Mouse (Mus musculus): Measurements from ENCODE around the gene Psmb4. TPM values are rescaled to one million over a fixed set of nuclear protein-coding genes. Genes with fewer than 3 reads are reported as not detected.
"Not testable (repeated sequence)": the region's sequence is repeated elsewhere in the genome, so short reads cannot be mapped to it uniquely, and the experiment has no call there.

Psmb4 gene
- total RNA-seq (2015) (344 and 379 TPM in 2 replicates), total RNA-seq (2017) (179 and 223 TPM in 2 replicates)

DNA sequence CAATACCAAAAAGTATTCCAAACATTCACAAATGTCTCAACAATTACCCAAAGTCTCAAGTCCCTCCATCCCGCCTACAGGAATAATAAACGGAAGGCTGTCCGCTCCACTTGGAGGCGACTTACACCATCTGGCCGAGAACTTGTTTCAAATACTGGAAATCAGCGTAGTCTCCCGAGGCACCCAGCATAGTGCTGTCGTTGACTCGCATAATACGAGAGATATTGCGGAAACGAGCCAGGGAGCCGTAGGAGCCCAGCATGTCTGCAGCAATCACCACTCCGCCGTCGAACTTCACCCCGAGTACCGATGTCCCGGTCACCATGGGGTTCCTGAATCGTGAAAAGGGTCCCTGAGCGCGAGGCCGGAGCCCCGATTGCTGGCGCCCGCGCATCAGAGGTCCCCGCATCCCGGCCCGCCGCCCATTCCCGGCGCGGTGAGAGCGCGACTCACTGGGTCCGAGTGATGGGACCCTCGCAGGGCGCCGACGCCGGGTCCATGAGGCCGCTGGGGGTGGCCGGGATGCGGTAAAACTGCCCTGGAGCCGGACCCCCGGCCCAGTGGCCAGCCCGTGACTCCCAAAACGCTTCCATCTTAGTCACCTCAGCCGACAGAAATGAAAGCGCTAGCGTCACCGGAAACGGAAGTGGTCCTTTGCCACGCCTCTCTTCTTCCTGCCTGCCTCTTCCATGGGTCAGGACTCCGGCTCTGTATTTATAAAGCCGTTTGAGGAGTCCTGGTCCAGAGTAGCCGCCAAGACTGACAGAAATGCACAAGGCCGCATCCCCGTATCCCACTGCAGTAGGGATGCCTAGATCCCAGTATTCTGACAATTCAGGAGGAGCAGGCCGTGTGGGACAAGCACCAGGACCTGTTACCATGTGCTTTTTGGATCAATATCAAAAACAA is at the start of gene Psmb4:
Psmb4 (minus strand) TSS at position 646 of the 909 bp plus-strand sequence.
- peak; percentile 96 for ATAC-seq (ENCODE audit: poor library complexity, severe bottlenecking)

DNA sequence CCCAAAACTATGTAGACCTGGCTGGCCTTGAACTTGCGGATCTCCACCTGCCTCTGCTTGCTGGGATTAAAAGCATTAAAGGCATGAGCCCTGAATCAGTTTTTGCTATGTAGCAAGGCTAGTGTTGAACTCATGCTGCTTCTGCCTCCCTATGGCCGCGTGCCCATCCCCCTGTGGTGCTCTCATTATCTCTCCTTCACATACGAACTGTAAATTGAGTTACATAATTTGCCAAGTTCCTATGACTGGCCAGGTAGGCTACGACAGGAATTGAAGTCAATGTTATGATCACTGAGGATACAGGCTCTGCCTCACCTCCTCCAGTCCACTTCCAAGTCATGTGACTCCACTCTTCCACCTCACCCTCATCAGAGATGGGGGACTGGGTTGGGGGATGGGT is 49.4 kb upstream of the Psmb4 start:
- not testable (repeated sequence) for ATAC-seq (ENCODE audit: poor library complexity, severe bottlenecking)

DNA sequence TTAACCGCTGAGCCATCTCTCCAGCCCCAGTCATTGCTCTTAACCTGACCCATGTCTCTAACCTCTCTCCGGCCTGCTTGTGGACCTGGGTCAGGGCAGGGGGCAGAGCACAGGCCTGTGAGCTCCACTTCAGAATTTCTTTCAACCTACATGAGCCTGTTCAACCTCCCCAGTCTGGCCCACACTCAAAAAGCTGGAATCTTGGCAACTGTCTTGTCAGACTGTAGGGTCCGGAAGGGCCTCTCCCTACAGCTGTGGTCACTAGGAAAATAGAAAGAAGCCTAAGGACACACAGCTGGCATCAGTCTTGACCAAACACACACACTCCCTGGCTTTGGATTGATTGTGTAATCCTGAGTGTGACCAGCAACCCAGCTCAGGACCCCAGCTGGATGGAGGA is 48.6 kb upstream of the Psmb4 start:
- not testable (repeated sequence) for ATAC-seq (ENCODE audit: poor library complexity, severe bottlenecking)

DNA sequence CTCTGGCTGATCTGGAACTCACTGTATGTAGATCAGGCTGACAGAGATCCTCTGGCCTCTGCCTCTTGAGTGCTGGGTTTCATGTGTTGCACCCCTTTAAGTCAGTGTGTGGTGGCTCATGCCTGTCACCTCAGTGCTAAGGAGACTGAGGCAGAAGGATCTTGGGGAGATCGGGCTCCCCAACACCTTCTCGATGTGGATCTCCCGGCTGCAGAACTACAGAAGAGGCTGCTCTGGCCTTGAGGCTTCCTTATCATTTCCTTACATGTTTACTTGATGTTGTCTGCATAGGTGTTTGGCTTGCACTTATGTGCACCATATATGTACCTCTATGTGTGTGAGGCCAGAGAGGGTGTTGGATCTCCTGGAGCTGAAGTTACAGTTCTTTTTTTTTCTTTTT is 47.8 kb upstream of the Psmb4 start:
- not testable (repeated sequence) for ATAC-seq (ENCODE audit: poor library complexity, severe bottlenecking)

DNA sequence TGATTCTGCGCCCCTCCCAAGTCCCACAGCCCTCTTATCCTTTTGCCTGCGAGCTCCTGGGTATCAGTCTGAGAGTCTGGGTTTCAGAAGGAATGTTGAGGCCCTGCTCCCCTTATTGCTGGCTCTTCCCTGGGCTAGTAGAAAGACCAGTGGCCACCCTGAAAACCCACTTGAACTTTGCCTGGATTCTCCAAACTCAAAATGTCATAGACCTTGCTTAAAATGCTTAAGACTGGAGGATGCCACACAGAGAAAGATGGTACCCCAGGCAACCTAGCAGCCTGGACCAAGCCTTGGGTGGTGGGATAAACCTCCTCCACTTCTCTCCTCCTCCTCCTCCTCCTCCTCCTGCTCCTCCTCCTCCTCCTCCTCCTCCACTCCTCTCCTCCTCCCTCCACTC is 46.8 kb upstream of the Psmb4 start:
- ATAC-seq (ENCODE audit: poor library complexity, severe bottlenecking): not testable (repeated sequence)

DNA sequence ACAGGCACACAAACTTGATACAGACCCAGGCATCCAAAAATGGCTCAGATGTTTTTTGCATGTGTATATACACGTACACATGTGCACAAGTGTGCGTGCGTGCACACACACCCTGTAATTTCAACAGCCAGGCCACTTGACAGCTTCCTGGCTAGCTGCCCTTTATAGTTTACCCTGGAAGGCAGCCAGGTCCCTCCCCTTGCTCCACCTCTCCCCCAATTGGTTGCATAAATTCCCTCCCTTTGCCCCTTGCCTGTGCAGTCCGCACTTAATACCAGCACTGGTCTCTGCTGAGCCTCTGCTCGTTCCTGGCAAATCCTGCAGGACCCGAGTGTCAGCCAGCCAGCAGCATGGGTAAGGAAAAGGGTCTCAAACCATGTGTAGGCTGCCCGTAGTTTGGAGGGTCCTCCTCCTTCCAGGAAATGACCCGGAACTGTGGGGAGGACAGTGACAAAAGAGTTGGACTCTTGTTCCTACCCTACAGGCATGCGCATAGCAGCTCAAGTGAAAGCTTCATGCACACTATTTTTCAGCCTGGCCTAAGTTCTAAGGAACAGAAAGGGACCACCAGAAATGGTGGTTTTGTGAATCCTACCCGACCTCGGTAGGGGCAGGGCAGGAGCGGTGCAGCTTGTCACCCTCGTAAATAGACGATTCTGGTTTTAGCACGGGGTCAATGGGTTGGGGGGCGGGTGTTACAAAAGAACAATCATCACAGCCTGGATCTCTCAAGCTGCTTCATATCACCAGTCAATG is 46.2 kb upstream of the Psmb4 start, which contains the start of gene Selenbp1:
Selenbp1 (plus strand) TSS at position 248 of the 756 bp plus-strand sequence.
- ATAC-seq (ENCODE audit: poor library complexity, severe bottlenecking): peak; percentile 88

DNA sequence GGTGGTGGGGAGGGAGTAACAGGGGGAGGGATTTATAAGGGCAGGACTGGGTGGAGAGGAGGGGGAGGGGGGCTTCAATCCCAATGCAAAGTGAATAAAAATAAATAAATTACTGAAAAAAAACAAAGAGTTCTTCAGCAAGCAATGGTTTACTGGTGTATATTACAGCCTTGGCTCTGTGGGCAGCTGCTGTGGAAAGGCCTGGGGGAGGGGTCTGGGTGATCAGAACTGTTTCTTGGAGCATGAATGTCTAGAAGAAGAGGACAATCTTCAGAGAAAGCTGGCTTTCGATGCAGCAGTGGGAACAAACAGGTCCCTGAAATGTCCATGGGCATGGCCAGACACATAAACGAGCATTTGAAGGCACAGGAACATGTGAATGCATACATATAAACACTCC is 45.5 kb upstream of the Psmb4 start:
- not testable (repeated sequence) for ATAC-seq (ENCODE audit: poor library complexity, severe bottlenecking)

DNA sequence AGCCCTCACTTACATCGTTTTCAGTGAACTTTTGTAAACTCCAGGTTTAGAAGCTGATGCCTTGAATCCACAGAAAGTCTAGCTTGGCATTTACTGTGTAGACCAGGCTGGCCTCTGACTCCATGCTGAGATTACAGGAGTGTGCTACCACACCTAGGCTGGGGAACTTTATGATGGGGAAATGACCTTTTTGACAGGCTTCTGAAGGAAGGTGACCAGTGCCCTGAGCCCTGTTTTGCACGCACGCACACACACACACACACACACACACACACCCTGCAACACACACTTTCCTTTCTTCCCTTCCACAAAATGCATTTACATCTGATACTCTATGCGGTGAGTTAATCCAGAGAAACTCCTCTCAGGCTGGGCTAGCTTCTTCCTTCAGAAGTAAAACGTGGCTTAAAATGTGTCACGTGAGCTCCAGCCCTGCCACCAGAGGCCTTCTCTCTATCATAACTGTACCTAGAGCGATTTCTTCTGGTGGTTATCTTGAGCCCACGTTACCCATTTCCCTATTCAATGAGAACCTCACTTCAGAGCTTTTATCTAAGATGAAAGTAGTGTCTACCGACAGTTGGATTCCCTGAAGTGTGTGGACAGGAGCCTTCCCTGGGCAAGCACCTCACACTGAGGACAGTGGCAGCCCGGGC is 44.8 kb upstream of the Psmb4 start:
- not testable (repeated sequence) for ATAC-seq (ENCODE audit: poor library complexity, severe bottlenecking)

DNA sequence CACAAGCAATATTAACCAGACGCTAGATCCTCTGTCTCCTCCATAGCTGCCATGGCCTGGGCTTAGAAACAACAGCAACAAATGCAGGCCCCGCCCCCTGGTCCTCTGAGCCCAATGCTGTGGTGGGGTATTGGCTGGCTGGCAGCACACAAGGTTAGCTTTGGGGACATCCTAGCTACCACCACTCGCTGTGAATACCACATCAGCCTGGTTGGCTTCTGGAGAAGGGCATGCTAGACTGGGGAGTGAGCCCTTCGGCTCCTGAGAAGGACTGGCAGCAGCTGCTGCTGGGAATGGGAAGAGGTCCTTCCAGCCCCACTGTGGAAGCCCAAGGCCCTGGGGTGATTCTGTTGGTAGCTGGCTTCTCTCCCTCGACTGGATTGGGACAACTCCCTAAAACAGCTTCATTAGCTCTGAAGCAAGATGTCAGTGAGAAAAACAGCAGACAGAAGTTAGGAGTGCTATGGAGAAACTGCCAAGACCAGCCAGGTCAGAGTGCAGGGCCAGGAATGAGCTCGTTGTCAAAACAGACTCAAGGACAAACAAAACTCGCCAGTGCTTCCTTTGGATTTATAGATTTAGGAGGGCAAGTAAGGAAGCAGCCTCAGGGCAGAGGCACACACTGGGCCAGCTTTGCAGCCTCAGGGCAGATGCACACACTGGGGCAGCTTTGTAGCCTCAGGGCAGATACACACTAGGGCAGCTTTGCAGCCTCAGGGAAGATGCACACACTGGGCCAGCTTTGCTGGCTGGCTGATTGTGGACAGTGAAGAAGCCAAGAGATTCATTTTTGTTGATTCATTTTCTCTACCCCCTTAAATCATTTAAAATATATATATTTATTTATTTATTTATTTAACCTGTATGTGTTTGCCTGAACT is 43.9 kb upstream of the Psmb4 start:
- ATAC-seq (ENCODE audit: poor library complexity, severe bottlenecking): not testable (repeated sequence)

DNA sequence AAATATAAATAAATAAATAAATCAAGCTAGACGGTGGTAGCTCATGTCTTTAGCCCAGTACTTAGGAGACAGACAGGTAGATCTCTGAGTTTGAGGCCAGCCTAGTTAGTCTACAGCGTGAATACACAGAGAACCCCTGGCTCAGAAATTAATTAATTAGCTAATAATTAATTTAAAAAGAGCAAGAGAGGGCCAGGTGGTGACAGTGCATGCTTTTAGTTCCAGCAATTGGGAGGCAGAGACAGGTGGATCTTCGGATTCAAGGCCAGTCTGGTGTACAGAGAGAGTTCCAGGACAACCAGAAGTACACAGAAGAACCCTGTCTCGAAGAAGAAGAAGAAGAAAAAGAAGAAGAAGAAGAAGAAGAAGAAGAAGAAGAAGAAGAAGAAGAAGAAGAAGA is 42.2 kb upstream of the Psmb4 start:
- ATAC-seq (ENCODE audit: poor library complexity, severe bottlenecking): not testable (repeated sequence)

DNA sequence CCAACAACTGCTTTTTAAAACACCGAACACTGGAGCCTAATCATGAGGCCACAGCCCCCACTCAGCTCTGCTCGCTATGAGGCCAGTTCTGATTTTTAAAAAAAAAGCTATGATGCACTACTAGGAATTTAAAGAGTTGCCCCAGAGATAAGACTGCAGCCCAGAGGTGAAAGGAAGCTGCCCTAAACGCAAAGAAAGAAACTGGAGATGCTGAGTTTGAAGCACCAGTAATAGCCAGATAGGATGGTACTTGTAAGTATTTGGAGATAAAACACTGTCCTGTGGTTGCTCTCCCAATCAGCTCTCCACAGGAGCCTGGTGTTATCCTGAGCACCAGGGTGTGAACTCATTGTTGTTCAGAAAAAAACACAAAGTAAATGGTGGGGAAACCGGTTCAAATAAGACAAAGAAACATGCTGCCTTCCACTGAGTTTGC is 39.6 kb upstream of the Psmb4 start:
- peak; percentile 38 for ATAC-seq (ENCODE audit: poor library complexity, severe bottlenecking)

DNA sequence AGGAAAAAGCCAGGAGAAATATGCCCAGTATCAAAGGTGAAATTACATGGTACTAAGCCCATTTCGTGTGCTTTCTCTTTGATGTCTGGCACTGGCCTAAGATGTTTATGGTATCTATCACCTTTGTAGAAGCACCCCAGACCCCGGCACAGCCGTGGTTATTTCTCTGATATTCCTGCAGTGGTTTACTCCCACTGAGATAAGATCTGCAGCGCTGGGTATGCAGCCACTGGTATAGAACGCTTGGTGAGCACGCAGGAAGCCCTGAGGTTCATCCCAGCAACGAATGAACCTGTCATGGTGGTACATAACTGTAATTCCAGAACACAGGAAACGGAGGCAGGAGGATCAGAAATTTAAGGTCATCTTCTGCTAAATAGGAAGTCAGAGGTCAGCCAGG is 37.9 kb upstream of the Psmb4 start:
- ATAC-seq (ENCODE audit: poor library complexity, severe bottlenecking): no peak

DNA sequence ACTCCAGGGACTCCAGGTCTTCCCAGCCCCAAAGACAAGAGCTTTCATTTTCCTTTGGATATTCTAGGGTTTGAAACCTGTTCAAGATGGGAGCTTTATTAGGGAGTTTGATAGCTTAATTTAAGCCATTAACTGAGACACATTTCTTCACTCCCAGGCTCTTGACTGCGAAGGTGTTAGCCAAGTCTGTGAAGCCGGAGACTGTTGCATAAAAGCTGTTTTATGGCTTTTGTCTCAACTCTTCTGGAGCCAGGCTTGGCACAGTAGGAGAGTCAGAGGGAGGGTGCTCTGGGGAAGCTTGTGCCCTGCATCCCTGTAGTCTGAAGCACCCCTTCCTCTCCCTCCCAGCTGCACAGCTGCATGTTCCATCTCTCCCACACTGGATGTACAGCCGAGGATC is 35.6 kb upstream of the Psmb4 start:
- no peak for ATAC-seq (ENCODE audit: poor library complexity, severe bottlenecking)

DNA sequence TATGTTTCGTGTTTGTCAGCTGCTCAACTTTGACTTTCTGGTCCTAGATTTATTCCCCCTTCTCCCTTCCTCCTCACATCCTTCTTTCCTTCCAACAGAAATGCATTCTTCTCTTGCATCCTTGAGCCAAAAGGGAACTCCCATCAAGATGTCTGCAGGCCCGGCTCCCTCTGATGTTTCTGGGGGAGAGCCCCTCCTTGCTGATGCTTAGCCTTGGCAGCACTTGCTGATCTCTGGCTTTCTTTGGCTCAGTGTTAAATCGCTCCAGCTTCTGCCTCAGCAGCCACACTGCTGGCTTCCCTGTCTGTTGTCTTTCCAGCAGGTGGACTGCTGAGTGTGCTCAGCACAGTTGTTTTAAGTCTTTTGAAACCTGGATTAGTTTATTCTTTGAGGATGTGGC is 34.3 kb upstream of the Psmb4 start:
- ATAC-seq (ENCODE audit: poor library complexity, severe bottlenecking): no peak

DNA sequence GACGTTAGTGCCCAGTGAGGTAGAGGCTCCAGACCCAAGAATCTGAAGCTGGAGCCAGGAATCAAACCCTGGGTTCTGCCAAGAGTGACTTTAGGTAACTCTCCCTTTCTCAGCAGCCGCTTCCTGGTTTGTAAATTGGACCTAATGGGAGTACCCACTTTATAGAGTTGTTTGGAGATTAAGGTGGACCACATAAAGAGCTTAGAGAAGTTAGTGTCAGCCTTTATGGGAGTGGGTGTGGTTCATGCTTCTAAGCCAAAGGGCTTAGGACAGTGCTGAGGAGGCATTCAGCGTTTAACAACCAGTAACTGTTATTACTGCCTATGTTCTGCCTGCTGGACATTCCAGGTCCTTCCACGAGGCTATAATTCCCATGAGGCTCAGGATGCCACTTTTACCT is 32.1 kb upstream of the Psmb4 start:
- ATAC-seq (ENCODE audit: poor library complexity, severe bottlenecking): no peak

DNA sequence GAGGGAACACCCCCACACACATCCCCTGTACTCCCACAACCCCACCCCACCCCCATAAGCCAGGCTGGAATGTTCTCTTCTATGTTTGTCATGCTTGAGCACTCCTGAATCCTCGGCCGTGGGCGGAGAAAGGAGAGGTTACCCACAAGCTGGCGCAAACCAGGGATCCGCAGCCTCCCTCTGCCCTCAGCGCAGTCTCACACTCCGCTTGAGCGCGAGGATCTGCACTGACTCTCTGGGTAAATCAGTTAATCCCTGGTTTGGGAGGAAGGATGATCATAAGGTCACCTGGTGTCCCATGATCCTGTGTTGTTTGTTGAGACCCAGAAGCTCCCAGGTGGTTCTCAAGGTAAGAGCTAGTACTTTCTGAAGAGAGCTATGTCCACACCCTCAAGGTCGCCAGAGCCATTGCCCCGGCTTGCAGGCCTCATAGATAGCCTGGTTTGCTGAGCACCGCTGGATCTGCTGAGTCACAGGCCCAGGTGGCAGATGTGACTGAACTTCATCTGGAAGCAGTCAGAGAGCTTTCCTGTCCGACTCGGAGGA is 31.1 kb upstream of the Psmb4 start:
- no peak for ATAC-seq (ENCODE audit: poor library complexity, severe bottlenecking)

DNA sequence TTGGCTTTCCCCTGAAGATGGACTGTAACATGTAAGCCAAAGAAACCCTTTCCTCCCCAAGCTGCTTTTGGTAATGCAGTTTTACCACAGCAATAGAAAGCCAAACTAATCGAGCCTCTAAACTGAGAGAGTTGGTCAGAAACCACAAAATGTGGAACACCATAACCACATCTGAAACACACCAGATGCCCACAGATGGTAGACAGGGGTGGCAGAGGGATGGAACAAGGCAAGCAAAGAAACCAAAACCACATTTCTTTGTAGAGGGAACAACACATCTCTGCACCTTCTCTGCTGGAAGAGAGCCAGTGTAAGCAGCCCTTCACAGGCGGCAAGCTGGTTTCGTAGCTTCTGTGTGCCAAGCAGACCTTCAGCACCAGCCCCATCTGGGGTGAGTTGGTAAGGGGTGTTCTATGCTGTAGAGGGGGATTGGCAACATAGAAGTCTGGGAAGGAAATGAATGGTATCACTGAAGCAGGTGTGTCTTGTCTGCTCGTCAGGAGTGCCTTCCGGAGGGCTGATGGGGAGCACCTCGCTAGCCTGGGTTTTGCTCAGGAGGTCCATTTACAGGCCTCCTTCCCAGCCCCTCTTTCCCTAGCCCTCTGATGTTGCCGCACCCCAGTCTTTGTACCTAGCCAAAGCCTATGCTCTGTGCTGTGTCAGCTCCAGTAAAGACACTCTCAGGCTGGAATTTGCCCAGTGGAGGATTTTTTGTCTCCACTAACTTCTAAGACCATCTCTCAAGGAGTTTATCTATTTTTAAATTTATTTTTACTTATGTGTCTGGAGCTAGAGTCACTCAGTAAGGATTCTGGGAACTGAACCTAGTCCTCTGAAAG is 29.4 kb upstream of the Psmb4 start:
- peak; percentile 64 for ATAC-seq (ENCODE audit: poor library complexity, severe bottlenecking)

DNA sequence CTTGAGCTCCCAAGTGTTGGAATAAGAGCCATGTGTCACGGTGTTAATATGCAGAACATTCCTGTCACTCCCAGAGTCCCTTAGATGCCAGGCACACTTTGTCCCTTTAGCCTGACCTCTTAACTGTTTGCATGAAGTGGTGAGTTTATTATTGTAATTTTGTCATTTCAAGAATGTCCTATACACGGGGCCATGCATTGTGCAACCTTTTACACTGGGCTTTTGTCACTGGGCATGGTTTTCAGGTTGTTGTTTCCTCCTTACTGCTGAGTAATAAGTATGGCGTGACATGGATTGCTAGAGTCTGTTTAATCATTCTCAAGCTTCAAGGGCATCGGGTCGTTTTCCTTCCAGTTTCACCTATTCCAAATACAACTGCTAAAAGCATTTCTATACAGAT is 27.0 kb upstream of the Psmb4 start:
- no peak for ATAC-seq (ENCODE audit: poor library complexity, severe bottlenecking)

Measured in megakaryocyte, adult 5-6 weeks (primary cell).